Comparison of ENCODE assay signal across 8 mouse cellular contexts in genomic region chr1:62722526-62722925, GRCm38 (mm10). TPM values are rescaled to one million over a fixed set of nuclear protein-coding genes. Genes with fewer than 3 reads are reported as not detected.
A peak's percentile ranks its signal among the peaks of the same experiment; 100 is the strongest.
DNase-seq lines count a peak whose midpoint lies in the region; ATAC-seq and TF ChIP-seq lines count a peak whose summit lies in the region.
"Had no signal": no experiment of that assay in that cellular context is flagged by ENCODE, and none has a peak within 500 bp of the region (broad histone marks: within the 10 kb centered on the region; RNA-seq: fewer than 3 reads in every experiment).

No protein-coding gene starts in this region.

- peaks cover 5% of the 10 kb centered on the region; the same call in 1 of the 2 replicates for H3K4me1 ChIP-seq in bone marrow, adult 2 months (ENCODE audit: control insufficient read depth, insufficient read depth, low read length)
- peaks cover 2% of the 10 kb centered on the region; the same call in 1 of the 2 replicates for H3K4me1 ChIP-seq in olfactory bulb, adult 2 months (ENCODE audit: control insufficient read depth, insufficient read depth, low read length)

- no peak for DNase-seq in layer of hippocampus, adult 2 months (ENCODE audit: low spot score in 2 of 2)
- no peak for DNase-seq in layer of hippocampus, adult 8-10 months (ENCODE audit: low spot score in 2 of 2)
- DNase-seq in CD8-positive naive resting alpha-beta T cell, adult 2 months (ENCODE audit: low read depth in 2 of 2, low spot score in 2 of 2), result peak; percentile 23 to 40
- DNase-seq in heart, adult 18-20 months, result no peak

- WGBS in bone marrow, adult 2 months, result 71% methylated on average over 8 of the region's 8 CpGs
- 81% methylated on average over 8 of the region's 8 CpGs for WGBS in olfactory bulb, adult 2 months

- H3K4me3 ChIP-seq in layer of hippocampus, adult 2 months, result no peak overlapping the region
- H3K4me3 ChIP-seq in bone marrow, adult 2 months (replicated peaks; ENCODE audit: control insufficient read depth, low read depth, low read length), result no peak overlapping the region
- H3K4me3 ChIP-seq in olfactory bulb, adult 2 months (ENCODE audit: insufficient read depth, low read depth, low read length), result no peak overlapping the region
- H3K4me3 ChIP-seq: limb, embryonic 13.5 days had no signal

- H3K27ac ChIP-seq in layer of hippocampus, adult 2 months, result 0 out of 2 replicates have a peak overlapping the region, but pooled peaks have one; percentile 89
- H3K27ac ChIP-seq in bone marrow, adult 2 months (ENCODE audit: control insufficient read depth, insufficient read depth, low read depth, low read length, poor library complexity), result no peak overlapping the region
- no peak overlapping the region for H3K27ac ChIP-seq in olfactory bulb, adult 2 months (ENCODE audit: insufficient read depth, low read depth, low read length)
- H3K27ac ChIP-seq: limb, embryonic 13.5 days had no signal

- peak; percentile 91 for TF ChIP-seq CTCF in layer of hippocampus, adult 2 months (conservative IDR thresholded peaks at IDR 0.05)
- peak; percentile 81 for TF ChIP-seq CTCF in bone marrow, adult 2 months (IDR thresholded peaks at IDR 0.05; ENCODE audit: control insufficient read depth, insufficient read depth, low read length)
- peak; percentile 68 for TF ChIP-seq CTCF in olfactory bulb, adult 2 months (IDR thresholded peaks at IDR 0.05; ENCODE audit: insufficient read depth, low read depth, low read length)

- no peak for TF ChIP-seq POLR2A in bone marrow, adult 2 months (IDR thresholded peaks at IDR 0.05; ENCODE audit: borderline replicate concordance, control insufficient read depth, low read depth, low read length)
- TF ChIP-seq POLR2A in olfactory bulb, adult 2 months (IDR thresholded peaks at IDR 0.05; ENCODE audit: insufficient read depth, low read depth, low read length), result no peak

- no peak for ATAC-seq in monocyte, adult 5-6 weeks (replicated peaks; ENCODE audit: insufficient number of reproducible peaks, low FRiP score, low TSS enrichment, poor library complexity, severe bottlenecking)

RNA-seq across cellular contexts. Expression of gene Nrp2, which starts 19.4 kb away (rescaled TPM):
- 10 to 100 TPM; 60.3 to 63.7 TPM for total RNA-seq in layer of hippocampus, adult 2 months (2021)
- 10 to 100 TPM; 61.1 to 61.8 (median 61.5) TPM for total RNA-seq in layer of hippocampus, adult 8-10 months (2022)
- 2.1 and 3.2 TPM in 2 replicates for polyA plus RNA-seq in bone marrow, adult 2 months (2011; ENCODE audit: insufficient read depth, insufficient read length, low replicate concordance, missing spikeins)
- not detected in 2 replicates for polyA plus RNA-seq in olfactory bulb, adult 2 months (2012; ENCODE audit: insufficient read depth, insufficient read length, low replicate concordance, missing spikeins)
- 10 to 100 TPM; 20.2 to 30.1 TPM for total RNA-seq in heart, adult 18-20 months (2021)
- total RNA-seq in monocyte, adult 5-6 weeks (2017), result 4.5 to 7.1 TPM (median 5.0 TPM) in 3 replicates

Comparison
In these comparisons a context has a peak if more than half of its experiments do, and no peak if none do; other contexts are left out.
1. DNase-seq: peak in CD8-positive naive resting alpha-beta T cell, adult 2 months (2 of 2); none in layer of hippocampus, adult 2 months (0 of 2), layer of hippocampus, adult 8-10 months (0 of 2) and heart, adult 18-20 months (0 of 2).
2. Peak in every context shown above with its lines, with median percentiles within 50 percentile points of each other: CTCF ChIP-seq.